Mouse (Mus musculus) bone marrow, adult 2 months (tissue): ENCODE measurements around the gene Ddx5.

Experiments
- CTCF ChIP-seq: fragments of 200-500 bp; IDR thresholded peaks from 2 replicates; pipeline ENCODE4 v1.5.1; 2011; ENCODE audit warnings: low read length, control low read depth; ENCODE audit not compliant: control insufficient read depth, insufficient read depth
- POLR2A ChIP-seq: fragments of 200-500 bp; IDR thresholded peaks from 2 replicates; pipeline ENCODE4 v1.6.1; 2011; ENCODE audit warnings: low read depth, mild to moderate bottlenecking, control low read depth, low read length, borderline replicate concordance; ENCODE audit not compliant: control insufficient read depth

DNA sequence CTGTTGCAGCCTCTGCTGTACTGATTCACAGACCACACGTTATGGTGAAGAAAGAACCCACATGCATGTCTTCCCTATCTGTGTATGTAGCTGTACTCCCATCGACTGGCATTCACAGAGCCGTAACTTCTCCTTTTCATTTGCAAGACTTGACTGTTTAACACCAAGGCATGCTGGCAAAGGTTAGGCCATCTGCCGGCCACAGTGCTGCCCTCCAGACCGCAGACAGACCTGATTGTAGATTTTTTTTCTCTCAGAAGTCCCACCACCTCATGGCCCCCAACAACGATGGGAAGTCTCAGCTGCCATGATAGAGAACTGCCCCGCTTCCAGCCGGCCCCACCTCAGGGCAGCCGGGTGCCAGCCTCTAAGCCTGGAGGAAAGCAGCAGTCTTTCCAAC lies 30.6 kb upstream of the Ddx5 start:
- no peak for TF ChIP-seq CTCF
- TF ChIP-seq POLR2A: no peak
